Mouse (Mus musculus) adrenal gland, postnatal 36 days (tissue): ENCODE data around the gene Btg1. TPM values are rescaled to one million over a fixed set of nuclear protein-coding genes. Genes with fewer than 3 reads are reported as not detected.

Source experiments
- DNase-seq, 2 experiments: peaks; one replicate each; pipeline ENCODE4 v3.0.0; 2021; ENCODE audit warnings: mixed read lengths in 1 of 2
- long read RNA-seq, 2 experiments: library from polyadenylated mRNA; stranded (forward); transcript quantifications; one replicate each; pipeline ENCODE4 v2.0.0; 2021; ENCODE audit warnings: borderline sequencing depth in 2 of 2
- total RNA-seq, 2 experiments: library from RNA; stranded (reverse); gene quantifications; 2 replicates each; pipeline ENCODE4 v1.2.3; 2021

Btg1 gene
- total RNA-seq: 100 to 1,000 TPM; 131 to 248 TPM
- long read RNA-seq, experiment 1, full-length matches to known transcripts: 146 of 163 reads
- long read RNA-seq, experiment 1, partial matches to known transcripts: 0 of 163 reads
- long read RNA-seq, experiment 1, other reads (novel, unspliced or antisense): 17 of 163 reads
- long read RNA-seq, experiment 2, full-length matches to known transcripts: 84 of 93 reads
- long read RNA-seq, experiment 2, partial matches to known transcripts: 0 of 93 reads
- long read RNA-seq, experiment 2, other reads (novel, unspliced or antisense): 9 of 93 reads

DNA sequence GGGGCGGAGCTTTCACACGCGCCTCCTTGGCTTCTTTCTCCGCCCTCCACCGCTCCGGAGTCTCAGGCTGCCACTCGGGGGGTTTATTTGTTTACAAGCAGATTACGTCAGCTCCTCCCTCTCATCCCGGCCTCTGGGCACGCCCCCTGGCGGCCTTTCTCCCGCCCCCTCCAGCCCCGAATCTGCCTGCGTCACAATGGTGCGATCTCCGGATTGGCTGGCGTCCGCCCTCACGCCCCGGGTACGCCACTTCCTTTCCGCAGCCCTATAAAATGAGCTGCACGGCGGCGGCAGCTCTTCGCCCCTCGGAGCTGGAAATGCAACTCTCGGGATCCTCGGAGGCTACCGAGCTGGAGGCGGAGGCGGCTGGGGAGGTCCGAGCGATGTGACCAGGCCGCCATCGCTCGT lies at the start of gene Btg1:
Gene Btg1, plus strand, starts transcription at position 298 of the 408 bp plus-strand sequence.
- peak; percentile 99 to 100 for DNase-seq

DNA sequence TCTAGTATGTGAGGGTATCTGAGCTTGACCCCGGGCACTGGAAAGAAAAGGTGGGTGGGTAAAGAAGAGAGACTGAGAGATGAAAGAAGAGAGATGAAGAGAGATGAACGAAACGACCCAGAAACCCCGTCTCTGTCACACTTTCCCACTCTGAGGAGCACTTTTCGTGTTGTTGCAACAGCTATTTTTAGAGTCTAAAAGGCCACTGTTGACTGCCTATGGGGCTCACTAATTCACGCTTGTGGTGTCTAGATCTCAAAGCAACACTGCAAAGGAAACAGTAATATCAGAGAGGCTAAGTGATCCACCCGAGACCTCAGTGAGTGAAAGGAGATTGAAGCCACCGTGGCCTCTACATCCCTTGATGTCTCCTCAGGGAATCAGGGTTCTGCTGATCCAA lies 47.3 kb upstream of the Btg1 start:
- DNase-seq: no peak

DNA sequence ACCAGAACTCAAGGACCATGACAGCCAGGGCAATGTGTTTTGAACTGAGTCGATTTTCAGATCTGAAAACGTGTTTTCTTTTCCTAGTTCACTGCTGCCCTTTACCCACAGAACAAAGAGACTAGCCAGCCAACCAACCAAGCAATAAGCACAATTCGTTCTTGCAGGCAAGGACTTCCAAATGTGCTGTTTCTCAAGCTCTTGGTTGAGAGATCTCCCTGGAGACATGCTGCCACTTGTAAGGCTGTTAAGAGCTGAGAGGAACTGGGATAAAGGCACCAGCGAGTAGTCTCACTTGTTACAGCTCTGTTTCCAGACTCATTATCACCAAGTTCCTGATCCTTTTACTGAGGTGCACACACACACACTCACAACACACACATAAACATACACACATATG lies 45.6 kb upstream of the Btg1 start:
- DNase-seq: peak in 1 of 2 experiments; percentile 14

DNA sequence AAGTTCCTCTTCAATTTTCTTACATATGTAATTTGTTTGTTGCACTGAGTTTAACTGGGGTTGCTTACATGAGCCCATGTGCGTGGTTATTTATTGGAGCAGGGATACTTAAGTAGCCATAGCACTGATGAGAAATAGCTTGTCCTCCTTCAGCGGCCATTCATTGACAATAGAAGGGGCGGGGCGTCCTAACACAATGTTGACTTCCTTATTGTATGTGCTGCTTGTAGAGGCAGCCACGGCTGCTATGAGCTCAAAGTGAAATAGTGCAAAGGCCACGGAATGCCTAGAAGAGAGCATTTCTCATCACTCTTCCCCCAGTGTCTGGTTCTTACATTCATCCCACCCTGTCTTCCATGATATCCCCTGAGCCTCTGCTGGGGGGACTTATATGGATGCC lies 42.0 kb upstream of the Btg1 start:
- no peak for DNase-seq

DNA sequence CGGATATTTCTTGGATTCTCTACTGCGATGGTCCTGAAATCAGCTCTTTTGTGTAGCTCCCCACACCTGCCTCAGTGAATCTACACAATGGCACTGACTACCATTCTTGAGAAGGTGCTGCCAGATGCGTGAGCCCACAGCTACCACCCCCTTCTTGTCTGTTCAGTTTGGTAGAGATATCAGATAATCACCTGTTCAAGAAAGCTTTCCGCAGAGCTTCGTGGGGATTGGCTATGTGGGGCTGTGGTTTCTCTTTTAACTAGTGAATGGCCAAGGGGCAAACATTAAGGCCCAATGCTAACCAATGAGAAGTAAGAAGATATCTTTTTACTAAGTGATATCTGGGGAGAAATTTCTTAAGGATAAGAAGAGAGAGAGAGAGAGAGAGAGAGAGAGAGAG lies 41.5 kb upstream of the Btg1 start:
- no peak for DNase-seq

DNA sequence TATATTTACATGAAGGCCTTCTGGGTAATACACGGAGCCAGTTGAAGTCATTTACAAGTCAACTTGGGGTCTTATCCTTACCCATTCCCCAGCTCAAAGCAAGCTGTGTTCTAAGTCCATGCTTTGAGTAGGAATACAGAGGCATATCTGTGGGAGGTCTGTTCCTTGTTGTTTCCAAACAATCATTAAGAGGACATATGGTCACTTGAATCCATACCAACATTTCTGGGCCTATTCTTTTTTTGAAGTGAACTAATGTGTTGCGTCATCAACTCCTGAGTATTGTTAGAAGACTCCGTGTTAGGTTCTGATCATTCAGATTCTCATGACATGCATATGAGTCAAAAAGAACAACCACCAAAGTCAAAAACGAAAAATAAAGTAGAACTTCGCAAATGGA lies 37.9 kb upstream of the Btg1 start:
- DNase-seq: no peak

DNA sequence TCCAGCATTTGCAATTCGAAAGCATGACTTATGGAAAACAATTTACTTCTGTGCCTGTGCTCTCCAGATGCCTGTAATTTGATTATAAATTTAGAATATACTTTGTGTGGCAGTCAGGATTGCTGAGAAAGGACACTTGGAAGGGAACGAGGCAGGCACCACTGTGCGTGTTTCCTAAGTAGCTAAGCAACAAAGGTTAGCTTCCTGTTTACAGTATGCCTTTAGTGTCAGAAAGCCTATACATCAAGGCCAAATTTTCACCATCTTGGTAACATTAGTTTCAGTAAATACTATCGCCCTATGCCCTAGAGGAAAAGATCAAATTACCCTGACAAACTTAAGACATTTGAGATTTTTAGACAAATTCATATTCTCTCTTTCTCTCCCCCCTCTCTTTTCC lies 37.4 kb upstream of the Btg1 start:
- no peak for DNase-seq

DNA sequence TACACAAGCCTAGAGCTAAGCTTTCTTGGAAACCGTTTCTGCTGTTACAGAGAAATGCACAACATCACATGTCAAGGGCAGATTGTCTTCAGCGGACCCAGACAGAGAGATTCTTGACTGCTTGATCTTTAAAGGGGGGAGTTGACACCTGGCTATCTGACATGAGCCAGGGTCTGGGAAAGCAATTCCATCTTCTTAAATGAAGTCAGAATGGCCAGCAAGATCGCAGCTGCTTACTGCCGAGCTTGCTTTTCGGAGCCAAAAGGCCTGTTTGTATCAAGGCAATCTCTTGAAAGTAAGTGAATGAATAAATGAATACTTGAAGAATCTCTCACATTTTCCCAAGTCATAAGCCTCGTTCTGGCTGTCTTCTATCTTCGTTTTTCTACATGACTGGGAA lies 36.6 kb upstream of the Btg1 start:
- DNase-seq: no peak

DNA sequence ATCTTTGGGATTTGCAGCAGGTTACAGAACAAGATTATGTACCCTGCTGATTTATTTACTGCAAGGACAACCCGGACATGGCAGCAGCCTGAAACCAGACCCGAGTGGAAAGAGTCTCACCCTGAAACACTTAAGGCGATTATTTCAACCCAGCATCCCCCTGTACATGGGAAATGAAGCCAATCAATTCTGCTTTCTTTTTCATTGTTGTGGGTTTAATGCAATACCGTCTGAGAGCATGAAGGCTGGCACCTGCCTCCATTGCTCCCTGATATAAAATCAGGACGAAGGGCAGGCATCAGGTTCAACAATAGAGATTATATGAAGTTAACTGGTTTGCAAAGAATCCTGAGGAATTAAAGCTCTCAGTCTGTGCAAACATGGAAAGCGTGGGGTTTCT lies 35.6 kb upstream of the Btg1 start:
- no peak for DNase-seq

DNA sequence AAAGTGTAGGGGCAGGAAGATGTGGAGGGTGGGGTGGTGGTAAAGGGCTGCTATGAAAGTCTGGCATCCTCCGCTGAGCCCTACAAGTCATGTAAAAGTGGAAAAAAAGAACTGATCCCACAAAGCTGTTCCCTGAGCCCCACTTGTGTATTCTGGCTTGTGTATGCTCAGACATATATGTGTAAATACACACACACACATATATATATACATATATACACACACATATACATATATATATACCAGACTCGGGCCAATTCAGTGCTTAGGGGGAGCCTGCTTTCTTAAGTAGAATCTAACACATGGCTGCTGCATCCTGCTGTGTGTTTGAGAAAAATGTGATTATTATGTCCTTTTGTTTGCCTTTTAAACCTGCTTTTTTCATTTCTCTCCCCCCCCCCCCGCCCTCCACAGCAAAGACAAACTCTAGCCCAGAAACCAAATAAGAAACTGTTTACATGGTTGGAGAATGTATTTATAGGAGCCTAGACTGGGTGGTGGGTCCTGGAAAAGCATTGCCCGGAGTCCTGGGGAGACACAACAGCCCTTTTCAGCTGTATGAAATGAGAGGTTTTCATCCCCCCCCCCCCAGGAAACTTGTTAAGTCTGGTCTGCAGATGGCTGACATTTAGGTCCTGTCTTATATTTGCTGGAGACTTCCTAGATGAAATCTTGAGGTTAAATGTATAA lies 30.5 kb upstream of the Btg1 start:
- no peak for DNase-seq

DNA sequence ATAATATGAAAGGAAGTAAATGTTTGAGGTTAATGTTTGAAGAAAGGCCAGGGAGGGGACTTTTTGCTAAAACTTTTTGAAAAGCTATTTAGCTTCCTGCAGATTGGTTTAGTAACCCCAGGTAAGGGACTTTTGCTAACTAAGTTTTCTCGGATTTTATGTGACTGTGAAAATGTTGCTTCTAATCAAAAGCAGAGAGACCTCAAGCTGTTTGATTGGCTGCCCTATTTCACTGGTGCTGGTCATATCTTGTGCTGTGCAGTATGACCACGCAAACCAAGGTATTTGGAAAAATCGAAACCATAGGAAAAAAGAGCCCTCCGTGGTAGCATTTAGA lies 30.0 kb upstream of the Btg1 start:
- DNase-seq: no peak

DNA sequence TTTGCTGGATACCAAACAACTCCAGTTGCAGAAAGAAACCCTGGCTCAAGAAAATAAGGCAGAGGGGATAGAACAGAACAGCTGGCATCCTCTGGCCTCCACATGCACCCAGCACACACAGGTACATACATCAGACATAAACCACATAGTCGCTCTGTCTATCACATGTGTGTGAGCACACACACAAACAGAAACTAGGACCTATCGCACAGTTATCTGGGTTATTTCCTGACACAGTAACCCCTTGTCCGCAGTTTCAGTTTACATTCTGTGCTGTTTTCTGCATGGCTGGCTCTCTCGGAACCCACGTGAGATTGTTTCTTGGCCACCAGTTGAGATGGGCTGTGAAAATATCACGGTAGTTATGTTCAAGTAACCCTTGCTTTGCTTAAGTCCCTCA lies 28.6 kb upstream of the Btg1 start:
- DNase-seq: no peak

DNA sequence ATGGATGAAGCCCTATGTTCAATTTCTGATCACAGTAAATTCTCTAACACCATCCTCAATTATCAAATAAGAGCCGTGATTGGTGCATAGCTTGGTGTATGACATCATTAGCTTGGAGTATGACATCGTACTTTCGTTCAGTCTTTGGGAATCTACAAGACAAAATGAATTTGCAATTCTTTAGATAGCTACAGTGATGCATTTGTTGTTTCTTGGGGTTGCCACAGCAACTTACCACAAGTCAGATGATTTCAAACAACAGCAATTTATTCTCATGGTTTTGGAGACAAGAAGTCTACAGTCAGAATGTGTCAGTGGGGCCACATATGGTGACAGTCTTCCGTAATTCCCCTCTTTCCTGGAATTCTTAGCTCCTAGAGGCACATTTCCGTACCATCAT lies 27.0 kb upstream of the Btg1 start:
- DNase-seq: no peak

DNA sequence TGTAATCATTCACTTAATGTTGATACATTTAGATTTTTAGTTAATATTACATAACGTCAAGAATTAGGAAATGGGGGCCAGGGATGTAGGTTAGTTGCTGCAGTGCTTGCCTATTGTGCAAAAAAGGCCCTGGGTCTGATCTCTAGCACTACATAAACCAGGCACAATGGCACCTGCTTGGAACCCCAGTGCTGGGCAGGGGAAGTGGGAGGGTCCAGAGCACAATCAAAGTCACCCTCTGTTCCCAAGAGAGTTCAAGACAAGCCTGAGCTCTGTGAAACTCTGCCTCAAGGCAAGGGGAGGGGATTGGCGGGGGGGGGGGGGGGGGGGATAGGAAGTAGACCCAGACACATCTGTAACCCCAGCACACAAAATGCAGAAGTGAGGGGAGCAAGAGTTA lies 24.7 kb upstream of the Btg1 start:
- no peak for DNase-seq

DNA sequence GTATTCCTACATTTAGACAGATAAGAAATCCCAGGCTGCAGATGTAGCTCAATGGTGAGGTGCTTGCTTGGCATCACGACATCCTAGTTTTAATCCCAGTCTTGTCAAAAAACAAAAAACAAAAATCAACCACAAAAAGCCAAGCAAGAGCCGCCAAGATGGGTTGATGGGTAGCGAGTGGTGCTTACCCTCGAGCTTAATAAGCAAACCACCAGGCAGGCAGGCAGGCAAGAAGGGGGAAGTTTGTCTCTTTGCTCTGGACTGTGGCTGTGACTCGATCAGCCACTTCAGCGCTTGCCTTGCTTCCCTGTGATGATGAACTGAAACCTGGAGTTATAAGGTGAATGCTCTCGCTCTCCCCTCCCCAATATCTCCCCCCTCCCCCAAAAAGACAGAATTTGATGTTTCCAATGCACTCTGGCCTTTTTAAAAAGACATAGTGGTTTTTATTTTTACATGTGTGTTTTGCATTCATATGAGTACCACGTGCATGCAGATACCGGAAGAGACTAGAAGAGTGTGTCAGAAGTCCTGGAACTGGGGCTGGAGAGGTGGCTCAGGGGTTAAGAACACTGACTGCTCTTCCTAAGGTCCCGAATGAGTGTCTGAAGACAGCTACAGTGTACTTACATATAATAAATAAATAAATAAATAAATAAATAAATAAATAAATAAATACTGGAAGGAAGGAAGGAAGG lies 21.2 kb upstream of the Btg1 start:
- no peak for DNase-seq

DNA sequence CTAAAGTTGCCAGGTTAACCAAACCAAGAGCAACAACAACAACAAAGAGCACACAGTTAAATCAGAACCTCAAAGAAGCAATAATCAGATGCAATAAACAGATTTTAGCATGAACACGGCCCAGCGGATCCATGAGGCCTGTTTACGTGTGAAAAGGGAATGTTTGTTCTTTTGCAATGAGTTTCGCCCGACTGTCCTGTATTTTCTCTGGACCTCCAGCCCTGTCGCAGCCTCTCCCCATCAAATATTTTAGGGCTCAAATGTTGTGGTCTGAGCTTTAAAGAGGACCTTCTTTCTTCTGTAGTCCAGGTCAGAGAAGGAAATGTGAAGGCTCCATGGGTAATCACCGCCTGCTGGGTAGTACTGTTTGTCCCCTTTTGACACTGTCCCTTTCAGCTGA lies 20.4 kb upstream of the Btg1 start:
- DNase-seq: no peak

DNA sequence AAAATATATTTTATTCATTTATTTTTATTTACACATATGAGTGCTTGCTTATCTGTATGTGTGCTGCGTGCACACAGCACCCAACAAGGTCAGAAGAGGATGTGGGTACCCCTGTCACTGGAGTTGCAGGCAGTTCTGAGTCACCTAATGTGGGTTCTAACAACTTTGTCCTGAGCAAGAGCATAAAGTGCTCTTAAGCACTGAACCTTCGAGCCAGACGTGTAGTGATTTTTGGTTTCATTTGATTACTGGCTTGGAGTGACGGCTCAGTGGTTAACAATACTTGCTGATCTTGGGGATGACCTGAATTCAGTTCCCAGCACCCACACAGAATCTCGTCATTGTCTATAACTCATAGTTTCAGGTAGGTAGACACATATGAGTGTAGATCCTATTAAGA lies 17.2 kb upstream of the Btg1 start:
- DNase-seq: no peak

DNA sequence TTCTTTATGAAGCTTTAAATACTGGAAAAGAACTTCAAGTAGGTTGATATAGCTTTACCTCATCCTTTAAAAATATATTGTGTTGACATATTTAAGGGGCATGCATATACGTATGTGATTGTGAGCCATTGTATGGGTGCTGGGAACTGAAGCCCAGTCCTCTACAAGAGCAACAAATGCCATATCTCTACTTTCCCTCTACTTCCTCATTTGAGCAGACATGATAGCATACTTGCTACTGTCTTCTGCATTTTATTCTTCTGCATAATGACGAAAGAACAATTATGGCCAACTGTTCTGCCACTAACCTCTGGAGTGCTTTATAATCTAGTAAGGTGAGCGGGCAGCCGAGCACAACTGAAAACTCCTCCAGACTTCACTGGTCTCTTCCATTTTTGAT lies 15.1 kb upstream of the Btg1 start:
- DNase-seq: no peak

DNA sequence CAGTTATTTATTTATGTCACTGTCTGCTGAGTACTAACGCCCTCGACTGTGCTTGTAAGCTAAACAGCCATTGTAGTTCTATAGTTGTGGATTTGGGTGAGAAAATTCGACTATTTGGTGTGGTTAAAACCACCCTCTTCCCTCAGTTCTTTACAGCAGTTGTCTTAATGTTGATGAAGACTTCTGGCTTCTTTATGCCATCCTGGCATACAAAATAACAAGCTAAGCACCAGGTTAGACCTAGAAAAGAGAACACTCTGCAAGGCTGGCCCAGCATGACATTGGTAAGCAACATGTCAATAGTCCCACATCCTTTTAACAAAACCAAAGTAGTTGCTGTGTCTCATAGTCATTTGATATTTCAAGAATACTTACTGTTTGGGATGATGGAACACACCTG lies 14.5 kb upstream of the Btg1 start:
- DNase-seq: no peak

DNA sequence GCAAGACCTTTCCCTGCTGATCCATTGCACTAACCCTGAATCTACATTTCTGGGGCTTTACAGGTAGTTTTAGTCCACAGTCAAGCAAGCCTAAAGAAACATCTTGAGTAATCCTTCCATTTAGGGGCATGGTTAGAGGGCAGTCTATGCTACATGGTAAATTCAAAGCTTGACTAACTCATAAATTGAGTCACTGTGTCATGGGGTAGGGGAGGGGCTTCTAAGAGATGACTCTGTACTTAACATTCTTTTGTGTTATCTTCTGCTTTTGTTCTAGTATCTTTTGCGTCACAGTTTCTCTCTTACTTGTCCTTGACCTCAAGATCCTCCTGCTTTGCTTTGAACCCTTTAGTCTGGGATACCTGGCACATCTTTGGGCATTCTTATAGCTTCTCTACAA lies 11.6 kb upstream of the Btg1 start:
- DNase-seq: no peak

DNA sequence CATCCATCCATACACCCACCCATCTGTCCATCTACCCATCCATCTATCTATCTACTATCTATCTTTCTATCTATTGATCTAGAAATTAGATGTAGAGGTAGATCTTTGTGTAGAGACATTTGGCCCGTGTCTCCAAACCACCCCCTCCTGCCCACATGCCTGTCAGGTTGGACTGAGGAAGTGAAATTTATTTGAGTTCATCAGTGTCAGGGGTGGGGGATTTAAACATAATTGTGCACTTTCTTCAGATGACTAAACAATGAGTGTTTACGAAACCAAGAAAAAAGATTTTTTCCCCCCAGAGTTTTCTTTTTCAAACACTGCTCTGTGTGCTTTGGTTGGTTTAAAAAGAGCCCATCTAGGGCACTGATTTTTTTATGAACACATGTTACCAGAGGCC lies 10.9 kb upstream of the Btg1 start:
- DNase-seq: no peak

DNA sequence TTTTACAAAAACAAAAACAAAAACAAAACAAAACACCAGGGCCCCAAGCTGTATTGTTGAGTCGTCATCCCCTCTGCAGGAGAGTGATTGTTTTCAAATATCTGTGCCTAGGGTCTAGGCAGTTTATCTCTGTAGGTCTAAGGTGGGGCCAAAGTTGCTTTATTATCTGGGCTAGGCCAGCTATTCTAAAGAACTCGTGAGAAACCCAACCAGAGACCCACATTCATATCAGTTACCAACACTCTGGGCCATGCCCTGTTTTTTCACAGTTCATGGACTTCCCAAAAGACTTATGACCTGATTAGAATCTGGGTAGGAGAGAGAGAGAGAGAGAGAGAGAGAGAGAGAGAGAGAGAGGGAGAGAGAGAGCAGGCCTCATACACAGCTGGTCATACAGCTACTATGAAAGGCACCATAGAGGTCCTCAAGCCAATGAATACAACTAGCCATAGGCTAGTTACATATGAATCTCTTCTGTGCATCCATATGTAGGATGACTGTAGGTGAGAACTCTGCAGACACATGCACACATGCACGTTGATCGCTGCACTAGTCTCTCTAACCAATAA lies 9.1 kb upstream of the Btg1 start:
- DNase-seq: no peak
